Mouse (Mus musculus) R1 (cell line): ENCODE measurements around the gene Dusp5.
A peak's percentile ranks its signal among the peaks of the same experiment; 100 is the strongest.

ENCODE experiments used
- DNase-seq: peaks from one replicate; pipeline ENCODE4 v3.0.0-alpha.2; 2018; ENCODE audit warnings: low read depth, low spot score

Dusp5 gene

GRCm38 (mm10) chr19:53517370-53518096, 11.4 kb upstream of the Dusp5 start:
- peak; percentile 30 for DNase-seq

GRCm38 (mm10) chr19:53519549-53519948, 9.4 kb upstream of the Dusp5 start:
- no peak for DNase-seq

GRCm38 (mm10) chr19:53519981-53520380, 8.9 kb upstream of the Dusp5 start:
- no peak for DNase-seq

- no peak for DNase-seq
Observed at GRCm38 (mm10) chr19:53521137-53521795, 7.6 kb upstream of the Dusp5 start.

GRCm38 (mm10) chr19:53527480-53527879, 1.4 kb upstream of the Dusp5 start:
- no peak for DNase-seq

GRCm38 (mm10) chr19:53528131-53528621, 733 bp upstream of the Dusp5 start:
- peak; percentile 49 for DNase-seq

GRCm38 (mm10) chr19:53529455-53529704, 471 bp downstream of the Dusp5 start:
- DNase-seq: no peak

GRCm38 (mm10) chr19:53529705-53530562, 1.0 kb downstream of the Dusp5 start:
- peak; percentile 64 for DNase-seq

- peak; percentile 40 for DNase-seq
Observed at GRCm38 (mm10) chr19:53531416-53531815, 2.5 kb downstream of the Dusp5 start.

GRCm38 (mm10) chr19:53532021-53532420, 3.1 kb downstream of the Dusp5 start:
- DNase-seq: no peak

- DNase-seq: no peak
Observed at GRCm38 (mm10) chr19:53532676-53533075, 3.8 kb downstream of the Dusp5 start.

- DNase-seq: no peak
Observed at GRCm38 (mm10) chr19:53533236-53533635, 4.3 kb downstream of the Dusp5 start.

- DNase-seq: no peak
Observed at GRCm38 (mm10) chr19:53533810-53534601, 5.1 kb downstream of the Dusp5 start.

- no peak for DNase-seq
Observed at GRCm38 (mm10) chr19:53534757-53535410, 6.0 kb downstream of the Dusp5 start.

GRCm38 (mm10) chr19:53535421-53535820, 6.5 kb downstream of the Dusp5 start:
- DNase-seq: no peak

- no peak for DNase-seq
Observed at GRCm38 (mm10) chr19:53536251-53536650, 7.3 kb downstream of the Dusp5 start.

GRCm38 (mm10) chr19:53536731-53537666, 8.1 kb downstream of the Dusp5 start:
- no peak for DNase-seq

- DNase-seq: no peak
Observed at GRCm38 (mm10) chr19:53538024-53538423, 9.1 kb downstream of the Dusp5 start.

GRCm38 (mm10) chr19:53538796-53539195, 9.9 kb downstream of the Dusp5 start:
- no peak for DNase-seq

GRCm38 (mm10) chr19:53539296-53539695, 10.4 kb downstream of the Dusp5 start:
- no peak for DNase-seq
